Mouse (Mus musculus): ENCODE data around the gene Urb2. TPM values are rescaled to one million over a fixed set of nuclear protein-coding genes. Genes with fewer than 3 reads are reported as not detected.
A peak's percentile ranks its signal among the peaks of the same experiment; 100 is the strongest.

Gene Urb2
- polyA plus RNA-seq (2015; fragmentation: Nextera tagmentation; extraction: Ambion mirVana), result 4.5 and 5.5 TPM in 2 replicates

DNA sequence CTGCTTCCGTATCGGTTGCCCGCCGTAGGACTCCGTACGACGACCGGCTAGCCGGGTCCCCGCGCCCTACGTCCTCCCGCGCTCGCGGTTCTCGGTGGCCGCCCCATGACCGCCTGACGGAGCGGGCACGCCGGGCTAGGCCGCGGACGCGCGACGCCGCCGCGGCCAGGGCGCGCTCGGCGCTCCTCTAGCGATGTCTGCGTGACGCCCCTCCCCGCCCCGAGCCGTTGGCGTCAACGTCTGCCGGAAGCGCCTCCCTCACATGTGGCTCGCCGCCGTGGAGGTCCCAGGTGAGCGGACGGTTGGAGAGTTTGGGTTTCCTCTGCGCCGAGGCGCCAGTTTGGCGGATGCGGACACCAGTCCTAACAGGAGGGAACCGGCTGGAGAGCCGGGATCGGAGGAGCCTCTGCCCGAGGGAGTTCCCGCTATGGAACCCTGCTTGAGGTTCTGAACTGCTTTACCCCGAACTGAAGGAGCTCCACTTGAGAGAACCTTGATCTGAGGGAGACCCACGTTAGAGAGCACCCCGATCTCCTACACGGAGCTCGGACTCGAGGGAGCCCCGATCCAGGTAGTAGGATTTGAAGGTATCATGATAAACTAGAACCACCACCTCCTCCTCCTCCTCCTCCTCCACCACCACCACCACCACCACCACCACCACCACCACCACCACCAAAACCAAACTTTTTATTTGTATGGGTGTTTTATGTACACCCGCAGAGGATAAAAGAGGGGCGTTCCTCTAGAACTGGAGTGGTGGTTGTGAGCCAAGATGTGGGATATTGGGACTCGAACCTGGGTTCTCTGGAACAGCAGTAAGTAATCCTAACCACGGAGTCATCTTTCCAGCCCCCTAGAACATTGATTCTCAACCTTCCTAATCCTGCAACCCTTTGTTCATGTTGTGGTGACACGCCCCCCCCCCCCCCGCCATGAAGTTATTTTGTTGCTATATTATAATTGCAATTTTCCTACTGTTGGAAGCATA is at the start of gene Urb2, which contains the start of gene Taf5l:
Gene Urb2 (plus strand): TSS at position 272 of the 991 bp plus-strand sequence.
Gene Taf5l (minus strand): TSS at position 161 of the 991 bp plus-strand sequence.
- Histone ChIP-seq H3K9me3 (no peaks in the 10 kb centered on the region), H3K9ac (peak within 1 kb of the TSS; percentile 81), H3K4me3 (peak within 1 kb of the TSS; percentile 83), H3K4me2 (replicated peaks) (peak within 1 kb of the TSS; percentile 74), H3K27me3 (no peaks in the 10 kb centered on the region), H3K36me3 (peaks cover 21% of the 10 kb centered on the region), H3K4me1 (peaks cover 35% of the 10 kb centered on the region), H3K27ac (peak within 1 kb of the TSS; percentile 86; the same call in 1 of the 2 replicates)
- ATAC-seq (ENCODE audit: low FRiP score, low read depth), result peak; percentile 92
- under 1% methylated on average over 68 of the region's 74 CpGs for WGBS

DNA sequence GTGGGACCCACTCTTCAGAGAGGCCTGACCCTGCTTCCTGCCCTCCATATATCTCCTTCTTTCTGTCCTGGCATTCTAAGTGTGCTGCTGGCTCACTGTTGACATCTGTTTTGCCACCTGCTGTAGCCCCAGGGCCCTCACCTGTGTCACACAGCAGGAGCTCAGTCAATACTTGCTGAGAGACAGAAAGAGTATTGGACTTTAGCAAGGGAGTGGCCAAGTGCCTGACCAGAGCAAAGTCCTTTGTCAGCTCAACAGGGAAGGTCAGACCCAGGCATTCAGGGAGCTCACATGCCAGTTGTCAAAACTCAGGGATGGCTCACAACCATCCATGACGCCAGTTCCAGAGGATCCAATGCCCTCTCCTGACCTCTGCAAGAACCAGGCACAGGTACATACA is 47.8 kb upstream of the Urb2 start:
- H3K4me2 ChIP-seq (replicated peaks), result no peak overlapping the region
- no peak overlapping the region for H3K4me3 ChIP-seq
- no peaks in the 10 kb centered on the region for H3K27me3 ChIP-seq
- H3K4me1 ChIP-seq, result no peaks in the 10 kb centered on the region
- H3K27ac ChIP-seq, result no peak overlapping the region
- H3K36me3 ChIP-seq, result peaks cover 13% of the 10 kb centered on the region
- no peak overlapping the region for H3K9ac ChIP-seq
- ATAC-seq (ENCODE audit: low FRiP score, low read depth), result no peak
- H3K9me3 ChIP-seq, result no peaks in the 10 kb centered on the region
- 68% methylated on average over 1 of the region's 1 CpGs for WGBS

DNA sequence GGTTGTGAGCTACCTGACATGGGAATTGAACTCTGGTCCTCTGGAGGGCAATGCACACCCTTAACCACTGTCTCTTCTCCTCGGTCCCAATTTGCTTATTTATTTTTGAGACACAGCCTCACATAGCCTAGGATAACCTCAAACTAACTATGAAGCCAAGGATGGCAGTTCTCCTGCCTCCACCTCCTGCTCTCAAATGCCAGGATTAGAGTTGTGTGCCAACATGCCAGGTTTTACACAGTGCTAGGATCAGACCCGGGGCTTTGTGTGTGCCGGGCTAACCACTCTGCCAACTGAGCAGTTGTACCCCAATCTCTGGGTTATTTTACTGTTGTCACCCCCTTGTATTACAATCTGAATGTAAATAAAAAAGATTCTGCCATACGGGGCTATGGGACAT is 43.8 kb upstream of the Urb2 start:
- no peaks in the 10 kb centered on the region for H3K27me3 ChIP-seq
- no peak overlapping the region for H3K4me2 ChIP-seq (replicated peaks)
- H3K4me1 ChIP-seq, result peaks cover 14% of the 10 kb centered on the region
- 90% methylated on average over 4 of the region's 4 CpGs for WGBS
- H3K9ac ChIP-seq, result no peak overlapping the region
- H3K9me3 ChIP-seq, result no peaks in the 10 kb centered on the region
- no peak for ATAC-seq (ENCODE audit: low FRiP score, low read depth)
- no peaks in the 10 kb centered on the region for H3K36me3 ChIP-seq
- no peak overlapping the region for H3K27ac ChIP-seq
- H3K4me3 ChIP-seq, result no peak overlapping the region

DNA sequence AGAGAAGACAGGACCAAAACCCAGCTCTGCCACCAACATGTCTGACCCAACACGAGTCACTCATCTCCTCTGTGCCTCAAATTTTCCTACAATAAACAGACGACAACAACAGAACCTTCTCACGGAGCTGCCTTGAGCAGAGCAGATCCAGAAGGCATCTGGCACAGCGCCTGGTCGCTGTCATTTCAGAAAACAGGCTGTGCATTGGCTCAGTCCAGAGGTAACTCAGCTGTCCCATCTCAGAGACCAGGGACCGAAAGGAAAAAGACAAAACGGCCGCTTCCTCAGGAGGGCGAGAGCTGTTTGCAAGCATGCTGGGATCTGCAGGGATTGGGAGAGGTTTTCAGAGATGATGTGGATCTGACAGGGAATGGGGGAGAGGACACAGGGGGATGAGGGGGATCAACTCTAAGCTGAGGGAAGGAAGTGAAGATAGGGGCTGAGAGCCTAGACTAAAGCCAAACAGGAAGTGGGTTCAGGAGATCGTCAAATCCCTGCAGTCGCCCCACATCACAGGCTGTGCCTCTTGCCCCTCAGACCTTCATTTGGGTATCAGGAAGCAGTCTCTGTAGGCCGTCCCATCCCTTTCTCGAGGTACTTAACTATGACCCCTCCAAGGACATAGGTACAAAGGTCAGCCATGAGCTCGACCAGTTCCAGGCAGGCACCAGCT is 43.0 kb upstream of the Urb2 start:
- ATAC-seq (ENCODE audit: low FRiP score, low read depth), result no peak
- Histone ChIP-seq H3K4me3 (no peak overlapping the region), H3K27me3 (no peaks in the 10 kb centered on the region), H3K4me1 (peaks cover 17% of the 10 kb centered on the region), H3K27ac (no peak overlapping the region; the same call in 1 of the 2 replicates), H3K36me3 (no peaks in the 10 kb centered on the region), H3K4me2 (replicated peaks) (no peak overlapping the region; the same call in 1 of the 2 replicates), H3K9ac (no peak overlapping the region), H3K9me3 (no peaks in the 10 kb centered on the region)
- WGBS, result 63% methylated on average over 14 of the region's 14 CpGs

DNA sequence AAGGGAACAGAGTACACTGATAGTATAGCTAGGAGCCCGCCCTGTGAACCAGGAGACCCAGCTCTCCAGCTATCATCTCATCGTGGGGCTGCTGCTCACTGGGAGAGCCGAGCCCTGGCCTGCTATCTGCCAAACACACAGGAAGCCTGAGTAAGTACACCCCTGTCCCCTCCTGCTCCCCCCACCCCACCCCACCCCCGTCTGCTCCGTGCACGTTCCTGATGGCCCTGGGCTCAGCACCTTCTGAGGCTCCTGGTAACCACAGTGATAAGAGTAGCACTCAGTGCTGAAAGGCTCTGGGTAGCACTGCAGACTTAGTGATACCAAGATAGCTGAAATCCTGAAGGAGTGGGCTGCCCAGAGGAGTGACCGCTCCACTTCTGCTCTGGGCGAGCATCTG is 42.4 kb upstream of the Urb2 start:
- H3K4me2 ChIP-seq (replicated peaks), result no peak overlapping the region
- H3K9me3 ChIP-seq, result no peaks in the 10 kb centered on the region
- H3K27me3 ChIP-seq, result no peaks in the 10 kb centered on the region
- no peak for ATAC-seq (ENCODE audit: low FRiP score, low read depth)
- H3K4me3 ChIP-seq, result no peak overlapping the region
- 69% methylated on average over 8 of the region's 8 CpGs for WGBS
- no peak overlapping the region for H3K27ac ChIP-seq
- H3K4me1 ChIP-seq, result peaks cover 19% of the 10 kb centered on the region
- no peaks in the 10 kb centered on the region for H3K36me3 ChIP-seq
- no peak overlapping the region for H3K9ac ChIP-seq

DNA sequence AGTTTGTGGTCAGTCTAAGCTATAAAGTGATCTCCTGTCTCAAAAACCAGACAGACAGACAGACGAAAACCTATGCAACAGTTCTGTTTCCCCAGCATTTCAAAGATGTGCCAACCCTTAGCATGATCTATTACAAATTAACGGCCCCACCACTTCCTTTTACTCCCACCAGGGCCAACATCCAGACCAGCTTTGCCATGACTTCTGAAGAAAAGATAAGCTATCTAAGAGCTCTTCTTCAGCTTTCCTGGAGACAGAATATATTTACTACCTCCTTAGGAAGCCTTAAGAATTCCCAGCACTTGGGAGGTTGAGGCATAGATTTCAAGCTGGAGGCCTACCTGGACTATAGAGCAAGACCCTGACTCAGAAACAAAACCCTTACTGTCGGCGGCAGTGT is 41.1 kb upstream of the Urb2 start:
- Histone ChIP-seq H3K27me3 (no peaks in the 10 kb centered on the region), H3K36me3 (no peaks in the 10 kb centered on the region), H3K4me2 (replicated peaks) (0 out of 2 replicates have a peak overlapping the region, but pooled peaks have one; percentile 7), H3K9ac (no peak overlapping the region; the same call in 1 of the 2 replicates), H3K9me3 (no peaks in the 10 kb centered on the region), H3K27ac (no peak overlapping the region), H3K4me1 (peaks cover 19% of the 10 kb centered on the region), H3K4me3 (no peak overlapping the region; the same call in 1 of the 2 replicates)
- ATAC-seq (ENCODE audit: low FRiP score, low read depth), result no peak
- WGBS, result 63% methylated on average over 4 of the region's 4 CpGs

DNA sequence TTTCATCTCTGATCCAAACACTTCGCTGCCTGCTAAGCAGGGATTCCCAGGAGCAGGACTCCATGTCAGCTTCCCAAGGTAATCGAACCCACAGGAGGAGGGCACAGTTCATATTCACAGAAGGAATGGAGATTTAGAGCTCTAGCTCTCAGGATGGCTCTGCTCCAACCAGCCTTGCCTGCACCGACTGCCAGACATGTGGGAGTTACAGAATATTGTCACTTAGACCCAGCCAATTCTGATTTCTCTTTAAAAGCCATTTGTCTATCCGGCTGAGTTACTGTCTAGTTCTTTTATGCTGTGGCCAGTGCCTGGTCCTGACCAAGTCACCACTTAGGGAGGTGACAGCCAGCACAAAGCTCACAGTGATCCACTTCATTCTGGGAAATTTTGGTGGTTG is 39.6 kb upstream of the Urb2 start:
- Histone ChIP-seq H3K4me2 (replicated peaks) (peak overlapping the region; percentile 82), H3K4me1 (peaks cover 19% of the 10 kb centered on the region), H3K27me3 (no peaks in the 10 kb centered on the region), H3K36me3 (no peaks in the 10 kb centered on the region), H3K9ac (peak overlapping the region; percentile 35; the same call in 1 of the 2 replicates), H3K9me3 (no peaks in the 10 kb centered on the region), H3K4me3 (peak overlapping the region; percentile 65), H3K27ac (no peak overlapping the region)
- 55% methylated on average over 4 of the region's 4 CpGs for WGBS
- ATAC-seq (ENCODE audit: low FRiP score, low read depth), result no peak

DNA sequence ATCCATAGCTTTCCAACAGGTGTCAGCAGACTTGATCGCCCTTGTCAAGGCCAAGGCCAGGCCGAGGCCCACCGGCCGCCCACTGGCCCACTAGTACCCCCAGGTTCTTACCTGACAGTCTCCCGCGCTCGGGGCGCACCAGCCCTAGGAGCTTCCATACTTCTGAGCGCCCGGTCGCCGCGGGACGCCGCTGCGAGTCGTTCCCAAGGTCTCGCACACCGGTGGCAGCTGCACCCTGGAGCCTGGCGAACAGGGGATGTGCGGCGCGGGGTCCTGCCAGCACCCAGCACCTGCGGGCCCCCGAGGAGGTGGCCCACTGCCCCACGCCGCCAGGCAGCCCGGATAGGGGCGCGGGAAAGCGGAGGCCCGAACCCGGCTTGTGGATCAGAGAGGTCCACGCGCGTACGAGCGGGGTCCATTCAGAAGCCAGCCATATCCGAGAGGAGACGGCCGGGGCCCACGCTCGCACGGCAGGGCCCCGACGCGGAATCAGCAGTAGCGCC is 39.0 kb upstream of the Urb2 start:
- H3K4me3 ChIP-seq, result peak overlapping the region; percentile 65
- H3K4me1 ChIP-seq, result peaks cover 19% of the 10 kb centered on the region
- no peaks in the 10 kb centered on the region for H3K36me3 ChIP-seq
- peak; percentile 34; the same call in 1 of the 2 replicates for ATAC-seq (ENCODE audit: low FRiP score, low read depth)
- peak overlapping the region; percentile 80 for H3K27ac ChIP-seq
- H3K9ac ChIP-seq, result peak overlapping the region; percentile 81
- H3K27me3 ChIP-seq, result no peaks in the 10 kb centered on the region
- peak overlapping the region; percentile 82 for H3K4me2 ChIP-seq (replicated peaks)
- under 1% methylated on average over 48 of the region's 48 CpGs for WGBS
- H3K9me3 ChIP-seq, result no peaks in the 10 kb centered on the region

DNA sequence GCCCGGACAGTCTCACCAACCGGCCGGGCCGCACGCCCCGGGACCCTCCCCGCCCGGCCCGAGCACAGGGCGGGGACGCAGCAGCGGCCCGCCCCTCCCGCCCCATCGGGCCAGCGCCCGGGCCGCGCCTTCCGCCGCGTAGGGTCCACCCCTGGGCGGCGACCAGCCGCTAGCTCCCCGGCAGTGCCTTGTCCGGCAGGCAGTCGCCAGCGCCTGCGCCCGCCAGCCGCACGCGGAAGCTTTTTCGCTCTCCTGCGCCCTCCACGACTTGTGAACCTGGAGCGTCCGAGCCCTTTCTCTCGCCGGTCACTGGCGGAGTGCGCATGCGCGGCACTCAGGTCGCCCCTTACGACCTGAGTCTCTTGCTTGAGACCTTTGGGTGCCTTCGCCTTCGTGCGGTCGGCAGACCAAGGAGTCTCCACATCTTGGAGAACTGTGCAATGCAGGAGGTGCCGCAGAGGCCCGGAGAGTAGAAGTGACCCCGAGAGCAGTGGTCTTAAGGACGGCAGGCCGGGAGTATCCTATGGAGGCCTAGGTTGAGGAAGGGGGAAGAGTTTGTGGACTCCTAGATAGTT is 38.4 kb upstream of the Urb2 start, which contains the start of gene Abcb10:
Gene Abcb10 (minus strand): TSS at position 297 of the 575 bp plus-strand sequence.
- WGBS, result 1% methylated on average over 48 of the region's 56 CpGs
- Histone ChIP-seq H3K27ac (peak within 1 kb of the TSS; percentile 80), H3K4me1 (peaks cover 19% of the 10 kb centered on the region), H3K9ac (peak within 1 kb of the TSS; percentile 81), H3K9me3 (no peaks in the 10 kb centered on the region), H3K4me3 (peak within 1 kb of the TSS; percentile 65), H3K27me3 (no peaks in the 10 kb centered on the region), H3K4me2 (replicated peaks) (peak within 1 kb of the TSS; percentile 82), H3K36me3 (no peaks in the 10 kb centered on the region)
- ATAC-seq (ENCODE audit: low FRiP score, low read depth), result peak; percentile 94

DNA sequence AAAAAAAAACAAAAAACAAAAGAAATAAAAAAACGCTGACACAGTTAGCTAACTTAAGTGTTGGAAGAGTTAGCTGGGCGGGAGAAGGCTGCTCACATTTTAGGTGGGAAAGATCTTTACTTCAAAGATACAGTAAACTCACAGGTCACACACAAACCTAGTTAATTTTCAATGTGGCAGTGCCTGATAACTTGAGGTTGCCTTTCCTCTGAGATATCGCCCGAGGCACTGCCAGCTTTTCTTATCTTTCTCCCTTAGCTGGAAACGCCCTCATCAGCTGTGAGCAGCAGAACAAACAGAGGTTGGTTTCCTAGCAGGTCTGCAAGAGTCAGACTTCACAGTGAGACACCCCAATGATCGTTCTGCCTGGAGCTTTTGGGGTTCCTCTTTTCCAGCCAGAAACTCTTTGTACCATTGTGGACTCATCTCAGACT is 32.7 kb upstream of the Urb2 start:
- no peaks in the 10 kb centered on the region for H3K27me3 ChIP-seq
- H3K27ac ChIP-seq, result no peak overlapping the region
- H3K4me2 ChIP-seq (replicated peaks), result no peak overlapping the region
- H3K9me3 ChIP-seq, result no peaks in the 10 kb centered on the region
- peaks cover 3% of the 10 kb centered on the region; the same call in 1 of the 2 replicates for H3K36me3 ChIP-seq
- no peak overlapping the region for H3K9ac ChIP-seq
- no peak overlapping the region for H3K4me3 ChIP-seq
- H3K4me1 ChIP-seq, result no peaks in the 10 kb centered on the region
- 79% methylated on average over 6 of the region's 6 CpGs for WGBS
- ATAC-seq (ENCODE audit: low FRiP score, low read depth), result no peak

DNA sequence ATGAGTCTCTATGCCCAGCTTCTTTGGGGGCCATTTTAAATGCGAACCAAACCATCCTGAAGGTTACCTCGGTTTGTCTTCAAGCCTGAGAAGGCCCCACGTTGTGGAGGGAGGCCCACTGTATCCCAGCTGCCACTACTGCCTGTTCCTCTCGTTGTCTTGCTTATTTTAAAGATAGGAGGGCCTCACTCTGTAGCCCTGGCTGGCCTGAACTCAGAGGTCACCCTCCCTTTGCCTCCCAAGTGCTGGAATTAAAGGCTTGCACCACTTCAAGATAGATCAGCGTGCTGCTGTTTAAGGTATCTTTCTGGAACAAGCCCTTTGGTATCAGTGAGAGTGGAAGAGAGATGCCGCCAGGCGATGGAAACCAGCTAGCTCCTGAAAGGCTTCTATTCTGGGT is 32.2 kb upstream of the Urb2 start:
- Histone ChIP-seq H3K36me3 (peaks cover 8% of the 10 kb centered on the region; the same call in 1 of the 2 replicates), H3K27me3 (no peaks in the 10 kb centered on the region), H3K4me3 (no peak overlapping the region), H3K4me1 (no peaks in the 10 kb centered on the region), H3K4me2 (replicated peaks) (no peak overlapping the region), H3K27ac (no peak overlapping the region), H3K9me3 (no peaks in the 10 kb centered on the region), H3K9ac (no peak overlapping the region)
- 82% methylated on average over 7 of the region's 7 CpGs for WGBS
- ATAC-seq (ENCODE audit: low FRiP score, low read depth), result no peak
